Mouse (Mus musculus) embryonic facial prominence, embryonic 11.5 days (tissue): ENCODE data around the gene Mroh3. TPM values are rescaled to one million over a fixed set of nuclear protein-coding genes. Genes with fewer than 3 reads are reported as not detected.

Source experiments
- ATAC-seq: fragments of 200-750 bp; cut with Nextera tagmentation; replicated peaks from 2 replicates; pipeline ENCODE4 v1.8.0; 2017; ENCODE audit warnings: low read depth; ENCODE audit not compliant: insufficient number of reproducible peaks, low FRiP score, low TSS enrichment
- DNase-seq: peaks from one replicate; pipeline ENCODE4 v3.0.0-alpha.2; 2015; ENCODE audit warnings: low spot score
- H3K27ac ChIP-seq: fragments of 300-500 bp; sonication (generic); replicated peaks from 2 replicates; pipeline ENCODE4 v1.5.1; 2014; ENCODE audit warnings: mild to moderate bottlenecking, low read depth, low read length, control low read depth
- H3K27me3 ChIP-seq: fragments of 300-500 bp; sonication (generic); 2 replicates; pipeline ENCODE4 v1.6.1; 2014; ENCODE audit warnings: mild to moderate bottlenecking, low read length, moderate library complexity, mixed read lengths; ENCODE audit not compliant: control insufficient read depth, insufficient read depth
- H3K36me3 ChIP-seq: fragments of 300-500 bp; sonication (generic); replicated peaks from 2 replicates; pipeline ENCODE4 v1.6.1; 2014; ENCODE audit warnings: low read depth, mild to moderate bottlenecking, low read length, moderate library complexity, mixed read lengths; ENCODE audit not compliant: control insufficient read depth, insufficient read depth
- H3K4me1 ChIP-seq: fragments of 300-500 bp; sonication (generic); 2 replicates; pipeline ENCODE4 v1.6.1; 2014; ENCODE audit warnings: low read length, mixed read lengths; ENCODE audit not compliant: control insufficient read depth, insufficient read depth
- H3K4me2 ChIP-seq: fragments of 300-500 bp; sonication (generic); 2 replicates; pipeline ENCODE4 v1.6.1; 2014; ENCODE audit warnings: low read depth, mild to moderate bottlenecking, control low read depth, low read length, moderate library complexity
- H3K4me3 ChIP-seq: fragments of 300-500 bp; sonication (generic); 2 replicates; pipeline ENCODE4 v1.5.1; 2014; ENCODE audit warnings: low read depth, low read length, control low read depth
- H3K9ac ChIP-seq: fragments of 300-500 bp; sonication (generic); replicated peaks from 2 replicates; pipeline ENCODE4 v1.6.1; 2014; ENCODE audit warnings: mild to moderate bottlenecking, control low read depth, low read length
- H3K9me3 ChIP-seq: fragments of 300-500 bp; sonication (generic); replicated peaks from 2 replicates; pipeline ENCODE4 v1.6.1; 2016; ENCODE audit warnings: mild to moderate bottlenecking, low read length, inconsistent platforms, mixed read lengths; ENCODE audit not compliant: control insufficient read depth
- WGBS: fragments of 180-500 bp; shearing (Covaris S2); extraction: QIAGEN DNeasy Blood & Tissue Kit; methylation state at CpG from one replicate; pipeline ENCODE4 v1.1.7; 2014; 5-methylcytosine and 5-hydroxymethylcytosine counted together
- polyA plus RNA-seq: library from polyadenylated mRNA; unstranded; fragments of >200 nt; fragmentation: Nextera tagmentation; extraction: Ambion mirVana; gene quantifications from 2 replicates; pipeline ENCODE4 v1.2.1, GENCODE M21; 2014

Mroh3 gene
- polyA plus RNA-seq, 1 experiment from 2014 or later, result not detected

- WGBS, result 29% methylated on average over 2 of the region's 2 CpGs
- no peaks in the 10 kb centered on the region for H3K36me3 ChIP-seq
- H3K9me3 ChIP-seq, result no peaks in the 10 kb centered on the region
- H3K9ac ChIP-seq, result no peak overlapping the region
- no peak for DNase-seq
- no peak overlapping the region for H3K4me3 ChIP-seq
- no peak overlapping the region for H3K4me2 ChIP-seq
- no peak for ATAC-seq
- H3K27ac ChIP-seq, result no peak overlapping the region
- peaks cover 4% of the 10 kb centered on the region for H3K27me3 ChIP-seq
- no peaks in the 10 kb centered on the region for H3K4me1 ChIP-seq
These were observed 40.8 kb upstream of the Mroh3 start for GRCm38 (mm10) chr1:136253472-136253871.

DNA sequence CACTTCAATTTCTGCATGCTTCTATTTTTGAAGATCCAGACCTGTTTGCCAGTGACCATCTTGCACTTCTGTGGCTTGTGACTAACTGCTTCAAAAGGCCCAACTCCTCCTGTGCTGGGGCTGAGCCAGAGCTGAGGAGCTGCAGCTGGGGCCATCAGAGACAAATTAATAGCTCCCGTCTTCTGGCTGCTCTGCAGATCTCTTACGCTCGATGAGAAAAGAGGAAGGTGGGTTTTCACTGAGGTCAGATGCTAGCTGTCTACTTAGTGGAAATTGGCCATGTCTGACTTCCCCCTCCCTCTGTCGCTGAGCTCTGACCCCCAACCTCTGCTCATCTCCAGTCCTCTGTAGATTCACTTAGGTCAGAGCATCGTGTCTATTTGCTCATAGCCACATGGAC lies 37.0 kb upstream of the Mroh3 start:
- H3K4me1 ChIP-seq, result no peaks in the 10 kb centered on the region
- no peak overlapping the region for H3K9ac ChIP-seq
- 50% methylated on average over 5 of the region's 5 CpGs for WGBS
- H3K4me3 ChIP-seq, result no peak overlapping the region
- no peak for DNase-seq
- H3K27me3 ChIP-seq, result no peaks in the 10 kb centered on the region
- no peak for ATAC-seq
- H3K36me3 ChIP-seq, result no peaks in the 10 kb centered on the region
- H3K4me2 ChIP-seq, result no peak overlapping the region
- H3K9me3 ChIP-seq, result no peaks in the 10 kb centered on the region
- H3K27ac ChIP-seq, result no peak overlapping the region

DNA sequence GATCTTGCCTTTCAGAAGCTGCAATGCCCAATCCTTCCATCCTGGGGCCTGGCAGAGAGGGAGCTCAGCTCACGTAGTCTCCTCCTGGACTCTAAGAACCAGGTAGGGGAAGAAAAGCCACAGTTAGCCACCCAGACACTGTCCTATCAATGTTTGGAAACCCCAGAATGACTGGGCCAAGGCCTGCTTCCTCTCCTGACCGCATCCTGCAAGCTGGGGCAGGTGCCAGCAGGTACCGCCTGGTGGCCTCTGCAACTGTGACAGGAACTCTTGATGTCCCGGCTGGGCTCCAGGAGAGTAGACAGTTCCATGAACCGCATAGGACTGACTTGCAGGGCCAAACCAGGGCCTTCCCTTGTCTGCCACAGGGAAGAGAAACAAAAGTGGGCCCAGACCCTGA lies 34.8 kb upstream of the Mroh3 start:
- Histone ChIP-seq H3K36me3 (no peaks in the 10 kb centered on the region), H3K4me3 (no peak overlapping the region), H3K4me2 (no peak overlapping the region), H3K9me3 (no peaks in the 10 kb centered on the region), H3K9ac (no peak overlapping the region), H3K27ac (no peak overlapping the region), H3K27me3 (no peaks in the 10 kb centered on the region), H3K4me1 (no peaks in the 10 kb centered on the region)
- DNase-seq (no peak), ATAC-seq (no peak)
- 89% methylated on average over 5 of the region's 5 CpGs for WGBS

DNA sequence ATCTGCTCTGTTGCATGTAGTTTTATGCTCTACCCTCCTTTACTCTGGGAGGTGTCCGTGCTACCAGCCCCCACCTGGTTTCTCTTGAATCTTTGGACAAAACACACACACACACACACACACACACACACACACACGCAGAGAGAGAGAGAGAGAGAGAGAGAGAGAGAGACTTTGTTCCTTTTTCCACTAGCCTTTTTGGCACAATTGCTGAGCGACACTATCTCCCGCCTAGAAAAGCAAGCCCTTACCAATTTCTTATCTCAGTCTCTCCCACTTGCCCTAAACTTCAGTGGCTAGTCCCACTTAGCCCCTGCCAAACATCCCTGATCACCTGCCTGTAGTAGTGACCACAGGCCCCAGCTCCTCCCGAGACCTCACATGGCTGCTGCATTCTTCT lies 31.8 kb upstream of the Mroh3 start:
- H3K36me3 ChIP-seq, result no peaks in the 10 kb centered on the region
- H3K4me1 ChIP-seq, result no peaks in the 10 kb centered on the region
- no peak for DNase-seq
- 87% methylated on average over 4 of the region's 5 CpGs for WGBS
- no peaks in the 10 kb centered on the region for H3K27me3 ChIP-seq
- H3K9ac ChIP-seq, result no peak overlapping the region
- H3K27ac ChIP-seq, result no peak overlapping the region
- ATAC-seq, result no peak
- H3K9me3 ChIP-seq, result no peaks in the 10 kb centered on the region
- no peak overlapping the region for H3K4me3 ChIP-seq
- H3K4me2 ChIP-seq, result no peak overlapping the region

DNA sequence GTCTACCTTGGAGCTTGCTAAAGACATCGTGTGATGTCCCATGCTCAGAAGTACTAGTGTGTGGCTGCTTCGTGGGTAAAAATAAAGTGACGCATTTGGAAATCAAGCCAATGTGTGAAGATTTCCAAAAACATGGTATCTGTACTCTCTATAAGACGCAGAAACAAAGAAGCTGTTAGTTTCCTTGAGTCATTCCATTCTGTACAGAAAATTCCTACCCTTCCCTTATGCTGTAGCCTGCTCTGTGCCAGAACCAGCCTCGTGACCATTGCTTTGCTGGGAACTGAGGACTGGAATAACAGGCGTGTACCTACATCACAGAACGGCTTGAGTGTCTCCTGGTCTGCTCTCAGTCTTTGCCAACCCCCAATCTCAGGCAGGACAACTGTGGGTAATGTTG lies 29.2 kb upstream of the Mroh3 start:
- no peak overlapping the region for H3K9ac ChIP-seq
- no peaks in the 10 kb centered on the region for H3K27me3 ChIP-seq
- H3K4me2 ChIP-seq, result no peak overlapping the region
- no peaks in the 10 kb centered on the region for H3K36me3 ChIP-seq
- no peaks in the 10 kb centered on the region for H3K9me3 ChIP-seq
- ATAC-seq (no peak), DNase-seq (no peak)
- no peaks in the 10 kb centered on the region for H3K4me1 ChIP-seq
- H3K4me3 ChIP-seq, result no peak overlapping the region
- no peak overlapping the region for H3K27ac ChIP-seq
- 92% methylated on average over 7 of the region's 7 CpGs for WGBS

DNA sequence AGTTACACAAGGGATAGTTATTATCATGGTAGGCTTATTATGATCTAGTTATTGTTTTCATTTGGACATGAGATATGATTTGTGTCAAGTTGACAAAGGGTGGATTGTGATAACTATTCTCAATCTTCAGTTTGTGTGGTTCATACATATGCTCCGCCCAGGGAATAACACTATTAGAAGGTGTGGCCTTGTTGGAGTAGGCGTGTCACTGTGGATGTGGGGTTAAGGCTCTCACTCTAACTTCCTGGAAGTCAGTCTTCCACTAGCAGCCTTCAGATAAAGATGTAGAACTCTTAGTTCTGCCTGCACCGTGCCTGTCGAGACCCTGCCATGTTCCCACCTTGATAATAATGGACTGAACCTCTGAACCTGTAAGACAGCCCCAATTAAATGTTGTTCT lies 25.9 kb upstream of the Mroh3 start:
- 86% methylated on average over 4 of the region's 4 CpGs for WGBS
- Histone ChIP-seq H3K4me1 (no peaks in the 10 kb centered on the region), H3K4me3 (no peak overlapping the region), H3K27me3 (no peaks in the 10 kb centered on the region), H3K9me3 (no peaks in the 10 kb centered on the region), H3K9ac (no peak overlapping the region), H3K36me3 (no peaks in the 10 kb centered on the region), H3K27ac (no peak overlapping the region), H3K4me2 (no peak overlapping the region)
- ATAC-seq (no peak), DNase-seq (no peak)

DNA sequence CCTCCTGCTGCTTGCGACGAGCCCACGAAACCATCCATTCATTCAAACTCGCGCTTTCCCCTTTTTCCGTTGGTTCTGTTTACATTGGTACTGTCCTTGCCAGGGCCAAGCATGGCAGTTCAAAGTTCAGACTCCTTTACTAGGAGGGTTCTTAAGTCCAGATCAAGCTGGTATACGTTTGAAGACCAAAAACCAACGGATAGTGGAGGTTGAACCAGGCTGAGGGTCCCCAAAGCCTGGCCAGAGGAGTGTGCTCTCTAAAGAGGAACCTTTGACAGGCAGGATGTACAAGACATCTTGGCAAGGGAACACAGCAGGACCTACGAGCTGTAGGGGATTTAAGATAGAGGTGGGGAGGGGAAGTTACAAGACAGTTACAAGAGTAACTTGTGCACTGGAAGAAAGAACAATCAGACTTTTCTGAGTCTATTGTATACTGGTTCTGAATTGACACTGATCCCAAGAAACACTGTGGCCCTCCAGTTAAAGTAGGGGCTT lies 22.0 kb upstream of the Mroh3 start:
- peak overlapping the region; percentile 70 for H3K9ac ChIP-seq
- H3K27me3 ChIP-seq, result no peaks in the 10 kb centered on the region
- H3K27ac ChIP-seq, result no peak overlapping the region
- H3K4me3 ChIP-seq, result peak overlapping the region; percentile 49
- WGBS, result 2% methylated on average over 9 of the region's 9 CpGs
- H3K9me3 ChIP-seq, result no peaks in the 10 kb centered on the region
- ATAC-seq (peak; percentile 3; the same call in 1 of the 2 replicates), DNase-seq (no peak)
- no peaks in the 10 kb centered on the region for H3K36me3 ChIP-seq
- peaks cover 9% of the 10 kb centered on the region for H3K4me1 ChIP-seq
- peak overlapping the region; percentile 64 for H3K4me2 ChIP-seq

- ATAC-seq (peak; percentile 88), DNase-seq (peak; percentile 91)
- H3K4me2 ChIP-seq, result peak within 1 kb of the TSS; percentile 64
- WGBS, result under 1% methylated on average over 49 of the region's 51 CpGs
- H3K9ac ChIP-seq, result peak within 1 kb of the TSS; percentile 70
- peaks cover 9% of the 10 kb centered on the region for H3K4me1 ChIP-seq
- no peaks in the 10 kb centered on the region for H3K36me3 ChIP-seq
- peak within 1 kb of the TSS; percentile 49 for H3K4me3 ChIP-seq
- H3K9me3 ChIP-seq, result no peaks in the 10 kb centered on the region
- H3K27me3 ChIP-seq, result no peaks in the 10 kb centered on the region
- H3K27ac ChIP-seq, result peak within 1 kb of the TSS; percentile 69; the same call in 1 of the 2 replicates
These were observed 21.4 kb upstream of the Mroh3 start, which contains the start of gene Inava for GRCm38 (mm10) chr1:136233892-136234594. Gene Inava, minus strand, starts transcription at chr1:136234264.
